Mouse (Mus musculus): ENCODE measurements around the gene Rpl34. TPM values are rescaled to one million over a fixed set of nuclear protein-coding genes. Genes with fewer than 3 reads are reported as not detected.

Rpl34 gene
- polyA plus RNA-seq (2014; fragmentation: Illumina TruSeq; extraction: RNeasy Lipid Tissue Mini Kit (QIAGEN cat#74804); ENCODE audit: low read depth, low replicate concordance) = 50.3 TPM

GRCm38 (mm10) chr3:130730189-130730653 is at the start of gene Rpl34:
TSS of gene Rpl34 (minus strand) at chr3:130730398.

GRCm38 (mm10) chr3:130708967-130709924 is 21.0 kb downstream of the Rpl34 start, which contains the start of gene Ostc:
TSS of gene Ostc (minus strand) at chr3:130709444.

Other genes starting within 250 kb of the Rpl34 start
- gene Etnppl, start 113.0 kb downstream of the Rpl34 start, polyA plus RNA-seq (2014; fragmentation: Illumina TruSeq; extraction: RNeasy Lipid Tissue Mini Kit (QIAGEN cat#74804); ENCODE audit: low read depth, low replicate concordance) = 1.3 TPM
- 209 TPM for gene Ostc, start 21.0 kb downstream of the Rpl34 start, polyA plus RNA-seq (2014; fragmentation: Illumina TruSeq; extraction: RNeasy Lipid Tissue Mini Kit (QIAGEN cat#74804); ENCODE audit: low read depth, low replicate concordance)

All from adrenal gland, adult 10 weeks (tissue).